Mouse (Mus musculus): ENCODE measurements around the gene Gm9044. TPM values are rescaled to one million over a fixed set of nuclear protein-coding genes. Genes with fewer than 3 reads are reported as not detected.
A peak's percentile ranks its signal among the peaks of the same experiment; 100 is the strongest.
"Not testable (repeated sequence)": the region's sequence is repeated elsewhere in the genome, so short reads cannot be mapped to it uniquely, and the experiment has no call there.

The Gm9044 gene
- not detected for total RNA-seq (2021)
- long read RNA-seq, experiment 1: 0 reads
- long read RNA-seq, experiment 2: 0 reads

- not testable (repeated sequence) for DNase-seq (ENCODE audit: low spot score in 2 of 2)
Measured at GRCm38 (mm10) chr10:118332308-118332707, at the start of gene Gm9044. Gene Gm9044 (minus strand): TSS chr10:118332408.

- peak; percentile 82 to 94 for DNase-seq (ENCODE audit: low spot score in 2 of 2)
Measured at GRCm38 (mm10) chr10:118370443-118370842, 38.2 kb upstream of the Gm9044 start.

DNA sequence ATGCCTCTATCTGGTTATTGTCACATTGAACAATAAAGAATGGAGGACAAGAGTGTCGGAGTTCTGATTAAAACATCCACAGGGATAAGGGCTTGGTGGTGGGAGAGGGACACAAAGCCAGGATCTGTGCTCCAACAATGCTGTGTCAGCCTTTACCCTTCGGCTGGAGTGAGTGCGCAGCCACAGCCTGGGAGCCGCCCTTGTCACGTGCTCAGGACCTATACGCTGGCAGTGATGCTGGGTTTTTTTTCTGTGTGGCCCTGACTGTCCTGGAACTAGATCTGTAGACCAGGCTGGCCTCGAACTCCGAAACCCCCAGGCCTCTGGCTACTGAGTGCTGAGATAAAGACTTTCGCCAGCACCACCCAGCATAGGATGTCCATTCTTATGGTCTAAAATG is 37.3 kb upstream of the Gm9044 start:
- DNase-seq (ENCODE audit: low spot score in 2 of 2): no peak

GRCm38 (mm10) chr10:118354005-118354404 is 21.8 kb upstream of the Gm9044 start, which contains the start of gene Gm9049:
Gene Gm9049 (minus strand): TSS chr10:118354105.
- not testable (repeated sequence) for DNase-seq (ENCODE audit: low spot score in 2 of 2)

DNA sequence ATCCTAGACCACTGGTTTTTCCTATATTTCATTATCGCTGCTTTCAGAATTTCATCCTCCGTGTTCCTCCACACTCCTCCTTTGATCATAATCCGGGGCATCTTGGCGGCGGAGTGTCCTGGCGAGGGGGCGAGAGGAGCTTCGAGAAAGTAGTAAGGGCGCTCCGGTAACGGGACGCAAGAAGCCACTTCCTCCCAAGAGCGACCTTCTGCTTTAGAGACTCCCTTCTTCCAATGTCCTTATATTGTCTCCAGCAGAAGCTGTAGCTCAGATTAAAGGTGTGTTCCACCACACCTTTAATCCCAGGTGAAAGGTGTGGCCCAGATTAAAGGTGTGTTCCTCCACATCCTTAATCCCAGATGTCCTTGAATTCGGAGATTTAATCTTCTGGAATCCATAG is 16.4 kb upstream of the Gm9044 start, which contains the start of gene Gm9048:
Gene Gm9048, minus strand, starts transcription at position 101 of the 400 bp plus-strand sequence.
- not testable (repeated sequence) for DNase-seq (ENCODE audit: low spot score in 2 of 2)

DNA sequence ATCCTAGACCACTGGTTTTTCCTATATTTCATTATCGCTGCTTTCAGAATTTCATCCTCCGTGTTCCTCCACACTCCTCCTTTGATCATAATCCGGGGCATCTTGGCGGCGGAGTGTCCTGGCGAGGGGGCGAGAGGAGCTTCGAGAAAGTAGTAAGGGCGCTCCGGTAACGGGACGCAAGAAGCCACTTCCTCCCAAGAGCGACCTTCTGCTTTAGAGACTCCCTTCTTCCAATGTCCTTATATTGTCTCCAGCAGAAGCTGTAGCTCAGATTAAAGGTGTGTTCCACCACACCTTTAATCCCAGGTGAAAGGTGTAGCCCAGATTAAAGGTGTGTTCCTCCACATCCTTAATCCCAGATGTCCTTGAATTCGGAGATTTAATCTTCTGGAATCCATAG is 10.9 kb upstream of the Gm9044 start, which contains the start of gene Gm9046:
Gene Gm9046, minus strand, starts transcription at position 101 of the 400 bp plus-strand sequence.
- not testable (repeated sequence) for DNase-seq (ENCODE audit: low spot score in 2 of 2)

GRCm38 (mm10) chr10:118337731-118338130 is 5.5 kb upstream of the Gm9044 start, which contains the start of gene Gm9045:
Gene Gm9045 (minus strand): TSS chr10:118337831.
- DNase-seq (ENCODE audit: low spot score in 2 of 2): not testable (repeated sequence)

DNA sequence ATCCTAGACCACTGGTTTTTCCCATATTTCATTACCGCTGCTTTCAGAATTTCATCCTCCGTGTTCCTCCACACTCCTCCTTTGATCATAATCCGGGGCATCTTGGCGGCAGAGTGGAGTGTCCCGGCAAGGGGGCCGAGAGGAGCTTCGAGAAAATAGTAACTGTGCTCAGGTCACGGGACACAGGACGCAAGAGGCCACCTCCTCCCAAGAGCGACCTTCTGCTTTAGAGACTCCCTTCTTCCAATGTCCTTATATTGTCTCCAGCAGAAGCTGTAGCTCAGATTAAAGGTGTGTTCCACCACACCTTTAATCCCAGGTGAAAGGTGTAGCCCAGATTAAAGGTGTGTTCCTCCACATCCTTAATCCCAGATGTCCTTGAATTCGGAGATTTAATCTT is 5.3 kb downstream of the Gm9044 start, which contains the start of gene Gm9040:
Gene Gm9040, minus strand, starts transcription at position 101 of the 400 bp plus-strand sequence.
- DNase-seq (ENCODE audit: low spot score in 2 of 2): not testable (repeated sequence)

- no peak for DNase-seq (ENCODE audit: low spot score in 2 of 2)
Measured at GRCm38 (mm10) chr10:118319024-118319423, 13.2 kb downstream of the Gm9044 start.

DNA sequence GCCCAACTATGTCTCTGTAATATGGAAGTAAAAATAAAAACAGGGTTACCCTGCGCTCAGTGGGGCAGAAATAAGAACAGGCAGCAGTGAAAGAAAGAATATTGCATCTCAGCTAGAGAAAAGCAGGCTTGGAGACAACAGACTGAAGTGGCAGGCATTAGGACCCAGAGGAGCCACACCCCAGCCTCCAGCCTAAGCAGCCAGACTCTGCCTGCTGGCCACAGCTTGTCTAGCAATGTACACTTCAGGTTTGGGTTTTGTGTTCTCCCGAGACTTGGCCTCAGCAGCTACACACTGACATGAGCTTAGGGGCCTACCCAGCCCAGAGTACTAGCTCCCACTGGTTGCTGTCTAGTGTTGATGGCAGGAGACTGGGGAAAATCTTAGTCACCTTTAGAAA is 30.1 kb downstream of the Gm9044 start:
- not testable (repeated sequence) for DNase-seq (ENCODE audit: low spot score in 2 of 2)

DNA sequence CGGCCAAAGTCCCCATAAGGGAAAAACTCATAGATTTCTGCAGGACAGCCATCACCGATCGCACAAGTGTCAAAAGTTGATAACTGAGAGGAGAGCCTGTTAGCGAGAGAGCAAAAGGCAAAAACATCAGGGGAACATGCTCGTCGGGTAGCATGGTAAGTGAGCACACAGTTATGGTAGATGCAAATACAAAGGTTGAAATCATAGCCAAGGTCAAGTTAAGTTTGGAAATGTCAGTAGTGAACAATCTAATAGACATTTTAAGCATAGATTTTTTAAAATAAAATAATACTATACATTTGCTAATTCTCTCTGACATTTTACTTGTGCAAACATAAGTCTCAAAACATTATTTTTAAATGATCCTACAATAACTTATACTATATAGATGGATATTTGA is 37.3 kb downstream of the Gm9044 start, which contains the start of gene Iltifb:
Gene Iltifb, minus strand, starts transcription at position 101 of the 400 bp plus-strand sequence.
- no peak for DNase-seq (ENCODE audit: low spot score in 2 of 2)

DNA sequence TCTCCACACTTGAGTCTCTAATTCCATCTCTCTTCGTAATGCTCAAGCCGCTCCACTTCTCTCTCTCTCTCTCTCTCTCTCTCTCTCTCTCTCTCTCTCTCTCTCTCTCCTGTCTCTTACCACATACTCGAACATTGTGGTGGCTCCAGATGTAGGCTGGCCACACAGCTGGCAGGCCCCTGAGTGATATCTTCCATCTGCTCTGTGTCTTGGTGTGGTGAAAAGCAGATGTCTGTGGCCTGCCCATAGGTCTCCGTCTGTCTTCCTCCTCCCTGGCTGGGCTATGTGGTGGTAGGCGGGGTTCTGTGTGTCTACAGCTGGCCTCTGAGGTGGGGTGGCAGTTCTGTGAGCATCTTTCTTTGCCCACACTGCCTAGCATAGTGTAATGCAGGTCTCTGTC is 49.2 kb downstream of the Gm9044 start:
- not testable (repeated sequence) for DNase-seq (ENCODE audit: low spot score in 2 of 2)

DNA sequence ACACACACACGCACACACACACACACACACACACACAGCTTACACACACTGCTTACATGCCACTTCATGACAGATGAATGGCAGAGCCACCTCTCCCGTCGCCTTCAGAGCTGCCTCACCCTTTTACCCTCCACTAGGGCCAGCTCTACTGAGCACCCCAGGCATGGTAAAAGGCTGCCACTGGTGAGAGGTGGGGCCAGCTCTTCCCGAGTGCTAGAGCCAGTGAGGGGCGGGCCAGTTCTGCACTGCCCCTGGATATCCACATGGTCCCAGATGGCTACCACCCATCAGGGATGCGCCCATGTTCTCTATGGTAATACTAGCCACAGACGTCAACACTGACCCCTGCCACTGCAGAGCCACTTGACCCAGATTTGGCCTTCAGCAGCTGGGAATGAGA is 49.6 kb downstream of the Gm9044 start:
- DNase-seq (ENCODE audit: low spot score in 2 of 2): not testable (repeated sequence)

Other genes starting within 250 kb of the Gm9044 start
- 10 to 100 TPM; 11.0 to 13.1 TPM for gene Mdm1, start 190.6 kb downstream of the Gm9044 start, total RNA-seq (2021)
- gene Il22, start 127.5 kb downstream of the Gm9044 start, total RNA-seq (2021): not detected
- under 1 TPM; 0.69 to 0.91 TPM for gene Gm32717, start 91.6 kb downstream of the Gm9044 start, total RNA-seq (2021)
- gene Gm32802, start 73.7 kb downstream of the Gm9044 start, total RNA-seq (2021): under 1 TPM; 0.69 to 0.91 TPM
- not detected for gene Iltifb, start 37.4 kb downstream of the Gm9044 start, total RNA-seq (2021)
- not detected for gene Gm9040, start 5.4 kb downstream of the Gm9044 start, total RNA-seq (2021)
- gene Gm9045, start 5.4 kb upstream of the Gm9044 start, total RNA-seq (2021): not detected
- gene Gm9046, start 10.8 kb upstream of the Gm9044 start, total RNA-seq (2021): not detected
- under 1 TPM in 1 of 2 experiments, not detected in 1; 0.21 TPM for gene Gm9048, start 16.3 kb upstream of the Gm9044 start, total RNA-seq (2021)
- gene Gm9049, start 21.7 kb upstream of the Gm9044 start, total RNA-seq (2021): not detected
- gene Ifng, start 108.6 kb upstream of the Gm9044 start, total RNA-seq (2021): not detected